Mouse (Mus musculus) limb, embryonic 10.5 days (tissue): Measurements from ENCODE around the gene Golga4. TPM values are rescaled to one million over a fixed set of nuclear protein-coding genes. Genes with fewer than 3 reads are reported as not detected.

Experiments used
- polyA plus RNA-seq: library from polyadenylated mRNA; unstranded; fragments of >200 nt; fragmentation: Nextera tagmentation; extraction: Ambion mirVana; gene quantifications from 2 replicates; pipeline ENCODE4 v1.2.1, GENCODE M21; 2016

Gene Golga4
- polyA plus RNA-seq, 1 experiment from 2014 or later = 49.6 TPM

Other genes starting within 250 kb of the Golga4 start
- gene Eomes, start 28.1 kb upstream of the Golga4 start, polyA plus RNA-seq = 0.05 TPM in 1 of 2 replicates, not detected in the other
- gene Itga9, start 100.4 kb downstream of the Golga4 start, polyA plus RNA-seq = 8.8 and 9.3 TPM in 2 replicates